Mouse (Mus musculus): ENCODE measurements at regions not wholly inside any gene's neighbourhood (a gene's known extent, or its start where the extent isn't known, plus 50 kb on each side); places are given as distances from the start of the nearest gene placed in this dataset.

DNA sequence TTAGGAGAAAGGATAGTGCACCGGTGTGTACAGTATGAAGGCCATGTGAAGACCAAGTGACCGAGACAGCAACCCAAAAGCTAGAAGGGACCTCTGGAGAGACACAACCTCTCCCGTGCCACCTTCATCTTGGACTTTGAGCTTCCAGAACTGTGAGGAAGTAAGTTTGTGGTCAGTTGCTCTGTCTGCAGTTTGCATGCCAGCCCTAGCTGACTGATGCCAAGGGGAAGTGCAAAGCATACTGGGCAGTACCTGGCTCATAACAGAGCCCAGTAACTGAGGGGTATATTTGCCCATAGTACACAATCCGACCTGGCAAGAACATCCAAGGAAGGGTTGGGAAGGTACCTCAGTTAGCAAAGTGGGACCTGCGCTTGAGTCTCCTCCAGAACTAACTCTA is 249.3 kb upstream of the Stt3b start:
- Histone ChIP-seq H3K27ac (ENCODE audit: low read depth, low read length) (no peak overlapping the region), H3K9me3 (ENCODE audit: control insufficient read depth, low read length) (no peaks in the 10 kb centered on the region), H3K4me3 (ENCODE audit: low read depth, low read length) (no peak overlapping the region), H3K9ac (ENCODE audit: low read depth, low read length) (no peak overlapping the region), H3K36me3 (ENCODE audit: control insufficient read depth, insufficient read depth, low read length) (no peaks in the 10 kb centered on the region), H3K27me3 (replicated peaks; ENCODE audit: control insufficient read depth, insufficient read depth, low read length) (no peaks in the 10 kb centered on the region), H3K4me1 (replicated peaks; ENCODE audit: control insufficient read depth, insufficient read depth, low read length) (no peaks in the 10 kb centered on the region), H3K4me2 (no peak overlapping the region)
- 83% methylated on average over 5 of the region's 5 CpGs for whole genome bisulfite sequencing
- ATAC-seq (replicated peaks; ENCODE audit: low FRiP score) (no peak), DNase-seq (ENCODE audit: low spot score) (no peak)

DNA sequence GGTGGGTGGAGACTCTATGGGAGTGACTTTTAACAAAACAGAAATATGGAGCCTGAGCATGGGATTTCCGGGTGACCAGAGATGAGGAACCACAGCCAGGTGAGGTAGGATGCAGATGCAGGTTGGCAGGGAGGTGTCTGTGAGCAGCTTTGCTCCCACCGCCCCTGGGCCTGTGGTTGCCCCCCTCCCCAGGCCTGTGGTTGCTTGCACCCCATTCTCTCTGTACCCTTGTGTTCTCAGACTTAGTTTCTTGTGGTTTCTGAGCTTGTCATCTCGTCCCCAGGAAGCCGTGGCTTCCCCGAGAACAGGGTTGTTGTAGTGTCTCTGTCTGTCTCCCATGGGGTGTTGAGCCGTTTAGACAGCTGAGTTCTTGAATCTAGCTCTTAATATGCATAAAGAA is 251.0 kb upstream of the Stt3b start:
- WGBS = 55% methylated on average over 6 of the region's 6 CpGs
- Histone ChIP-seq H3K27me3 (replicated peaks; ENCODE audit: control insufficient read depth, insufficient read depth, low read length) (no peaks in the 10 kb centered on the region), H3K36me3 (ENCODE audit: control insufficient read depth, insufficient read depth, low read length) (no peaks in the 10 kb centered on the region), H3K9me3 (ENCODE audit: control insufficient read depth, low read length) (no peaks in the 10 kb centered on the region), H3K4me1 (replicated peaks; ENCODE audit: control insufficient read depth, insufficient read depth, low read length) (no peaks in the 10 kb centered on the region), H3K27ac (ENCODE audit: low read depth, low read length) (no peak overlapping the region), H3K4me2 (no peak overlapping the region), H3K9ac (ENCODE audit: low read depth, low read length) (no peak overlapping the region), H3K4me3 (ENCODE audit: low read depth, low read length) (no peak overlapping the region)
- DNase-seq (ENCODE audit: low spot score) (no peak), ATAC-seq (replicated peaks; ENCODE audit: low FRiP score) (no peak)

DNA sequence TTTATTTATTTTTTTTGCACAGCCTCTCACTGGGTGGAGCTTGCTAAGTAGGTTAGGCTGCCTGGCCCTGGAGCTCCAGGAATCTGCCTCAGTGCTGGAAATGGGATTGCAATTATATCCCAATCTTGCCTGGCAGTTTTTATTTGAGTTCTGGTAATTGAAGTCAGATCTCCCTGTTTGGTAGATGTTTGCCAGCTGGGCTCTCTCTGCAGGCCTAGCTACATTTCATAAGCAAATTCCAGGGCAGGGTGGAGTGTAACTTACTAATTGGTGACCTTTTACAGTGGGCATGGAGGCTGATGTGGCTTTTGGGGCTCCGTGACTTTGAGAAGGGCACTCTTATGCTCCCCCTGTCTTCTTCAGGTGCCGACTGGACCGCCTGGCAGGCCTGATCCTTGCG is 252.6 kb upstream of the Stt3b start:
- H3K4me1 ChIP-seq (replicated peaks; ENCODE audit: control insufficient read depth, insufficient read depth, low read length) = no peaks in the 10 kb centered on the region
- ATAC-seq (replicated peaks; ENCODE audit: low FRiP score) (no peak), DNase-seq (ENCODE audit: low spot score) (no peak)
- no peak overlapping the region for H3K9ac ChIP-seq (ENCODE audit: low read depth, low read length)
- no peaks in the 10 kb centered on the region for H3K36me3 ChIP-seq (ENCODE audit: control insufficient read depth, insufficient read depth, low read length)
- H3K4me2 ChIP-seq = no peak overlapping the region
- no peak overlapping the region for H3K27ac ChIP-seq (ENCODE audit: low read depth, low read length)
- 72% methylated on average over 4 of the region's 4 CpGs for WGBS
- no peaks in the 10 kb centered on the region for H3K9me3 ChIP-seq (ENCODE audit: control insufficient read depth, low read length)
- H3K27me3 ChIP-seq (replicated peaks; ENCODE audit: control insufficient read depth, insufficient read depth, low read length) = no peaks in the 10 kb centered on the region
- no peak overlapping the region for H3K4me3 ChIP-seq (ENCODE audit: low read depth, low read length)

DNA sequence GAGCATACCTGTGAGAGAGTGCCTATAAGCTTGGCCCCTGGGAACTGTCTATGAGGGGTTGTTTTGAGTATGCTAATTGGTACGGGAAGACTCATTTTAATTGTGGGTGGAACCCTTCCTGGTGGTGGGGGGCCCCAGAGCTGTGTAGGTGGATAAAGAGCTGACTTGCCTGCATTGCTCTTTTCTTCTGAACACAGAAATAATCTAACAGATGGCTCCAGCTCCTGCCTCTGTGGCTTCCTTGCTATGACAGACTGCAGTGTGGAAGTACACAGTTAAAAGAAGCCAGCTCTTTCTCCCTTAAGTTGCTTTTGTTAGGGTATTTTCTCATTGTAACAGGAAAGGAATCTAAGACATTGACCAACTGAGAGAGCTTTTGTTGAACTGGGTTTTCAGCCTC is 254.1 kb upstream of the Stt3b start:
- no peak overlapping the region for H3K9ac ChIP-seq (ENCODE audit: low read depth, low read length)
- no peaks in the 10 kb centered on the region for H3K36me3 ChIP-seq (ENCODE audit: control insufficient read depth, insufficient read depth, low read length)
- H3K9me3 ChIP-seq (ENCODE audit: control insufficient read depth, low read length) = no peaks in the 10 kb centered on the region
- H3K27ac ChIP-seq (ENCODE audit: low read depth, low read length) = no peak overlapping the region
- no peak overlapping the region for H3K4me3 ChIP-seq (ENCODE audit: low read depth, low read length)
- no peaks in the 10 kb centered on the region for H3K27me3 ChIP-seq (replicated peaks; ENCODE audit: control insufficient read depth, insufficient read depth, low read length)
- no peaks in the 10 kb centered on the region for H3K4me1 ChIP-seq (replicated peaks; ENCODE audit: control insufficient read depth, insufficient read depth, low read length)
- no peak for ATAC-seq (replicated peaks; ENCODE audit: low FRiP score)
- 79% methylated on average over 1 of the region's 1 CpGs for WGBS
- no peak overlapping the region for H3K4me2 ChIP-seq
- no peak for DNase-seq (ENCODE audit: low spot score)

DNA sequence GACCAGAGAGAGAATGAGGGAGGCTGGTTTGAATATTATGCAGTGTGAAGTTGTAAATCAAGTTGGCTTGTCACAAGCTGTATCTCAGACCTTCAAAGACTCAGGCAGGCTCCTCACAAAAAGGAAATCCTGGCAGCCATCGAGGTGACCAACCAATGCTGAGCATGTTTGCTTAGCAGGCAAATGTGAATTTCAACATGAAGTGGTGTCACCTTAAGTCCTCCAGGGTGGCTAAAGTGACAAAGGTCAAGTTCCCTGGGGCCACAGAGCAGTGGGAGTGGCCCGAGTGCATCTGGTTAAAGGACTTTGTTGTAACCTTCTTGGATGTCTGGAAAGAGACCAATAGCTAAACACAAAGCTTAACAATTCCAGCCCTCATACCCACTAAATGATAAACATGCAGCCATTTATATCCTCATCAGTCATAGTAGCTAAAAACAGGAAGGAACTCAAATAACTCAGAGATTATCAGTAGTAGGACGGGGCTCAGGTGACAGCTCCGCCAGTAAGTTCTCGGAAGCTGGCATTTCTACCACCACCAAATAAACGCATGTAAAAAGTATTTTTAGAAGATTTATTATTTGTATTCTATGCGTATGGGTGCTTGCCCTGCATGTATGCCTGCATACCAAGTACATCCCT is 258.6 kb upstream of the Stt3b start:
- Histone ChIP-seq H3K9ac (ENCODE audit: low read depth, low read length) (no peak overlapping the region), H3K27ac (ENCODE audit: low read depth, low read length) (no peak overlapping the region), H3K4me3 (ENCODE audit: low read depth, low read length) (no peak overlapping the region), H3K4me1 (replicated peaks; ENCODE audit: control insufficient read depth, insufficient read depth, low read length) (no peaks in the 10 kb centered on the region), H3K9me3 (ENCODE audit: control insufficient read depth, low read length) (no peaks in the 10 kb centered on the region), H3K4me2 (no peak overlapping the region), H3K27me3 (replicated peaks; ENCODE audit: control insufficient read depth, insufficient read depth, low read length) (no peaks in the 10 kb centered on the region), H3K36me3 (ENCODE audit: control insufficient read depth, insufficient read depth, low read length) (no peaks in the 10 kb centered on the region)
- DNase-seq (ENCODE audit: low spot score) = no peak
- WGBS = 52% methylated on average over 7 of the region's 7 CpGs
- ATAC-seq (replicated peaks; ENCODE audit: low FRiP score) = no peak

DNA sequence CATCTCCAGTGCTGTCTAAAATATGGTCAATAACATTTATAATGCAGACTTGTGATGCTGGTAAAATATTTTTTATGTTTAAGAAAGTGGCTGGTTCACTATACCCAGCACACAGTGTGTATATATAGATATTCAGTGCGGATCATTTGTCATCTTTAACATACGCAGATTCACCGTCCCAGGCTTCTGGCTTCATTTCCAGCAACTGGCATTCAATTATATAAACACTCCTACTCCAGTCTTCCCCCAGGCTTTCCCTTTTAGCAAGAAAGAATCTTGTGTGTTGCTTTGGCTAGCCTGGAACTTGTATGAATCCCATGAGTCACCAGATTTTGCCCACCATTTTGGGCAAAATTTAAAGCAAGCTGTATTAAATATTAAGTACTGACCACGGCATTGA is 260.8 kb upstream of the Stt3b start:
- Histone ChIP-seq H3K4me2 (no peak overlapping the region), H3K9ac (ENCODE audit: low read depth, low read length) (no peak overlapping the region), H3K36me3 (ENCODE audit: control insufficient read depth, insufficient read depth, low read length) (no peaks in the 10 kb centered on the region), H3K9me3 (ENCODE audit: control insufficient read depth, low read length) (no peaks in the 10 kb centered on the region), H3K4me3 (ENCODE audit: low read depth, low read length) (no peak overlapping the region), H3K27ac (ENCODE audit: low read depth, low read length) (no peak overlapping the region), H3K4me1 (replicated peaks; ENCODE audit: control insufficient read depth, insufficient read depth, low read length) (no peaks in the 10 kb centered on the region), H3K27me3 (replicated peaks; ENCODE audit: control insufficient read depth, insufficient read depth, low read length) (no peaks in the 10 kb centered on the region)
- ATAC-seq (replicated peaks; ENCODE audit: low FRiP score) (no peak), DNase-seq (ENCODE audit: low spot score) (no peak)
- 76% methylated on average over 4 of the region's 4 CpGs for WGBS

DNA sequence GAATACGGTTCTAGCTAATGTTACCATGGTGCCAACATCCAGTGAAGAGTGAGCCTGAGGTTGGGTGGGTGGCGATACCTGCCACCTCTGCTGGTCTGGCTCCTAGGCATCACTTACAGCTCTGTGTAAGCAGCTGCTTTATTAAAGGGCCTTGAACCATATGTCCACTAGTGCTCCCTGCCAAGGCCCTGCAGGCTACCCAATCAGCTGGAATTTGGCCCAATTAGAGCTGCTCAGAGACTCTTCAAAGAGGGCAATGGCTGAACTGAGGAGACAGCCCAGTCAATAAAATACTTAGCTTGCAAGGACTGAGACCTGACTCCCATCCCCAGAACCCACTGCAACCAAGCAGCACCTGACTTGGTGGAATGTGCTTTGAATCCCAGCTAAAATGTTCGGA is 270.9 kb upstream of the Stt3b start:
- ATAC-seq (replicated peaks; ENCODE audit: low FRiP score) (no peak), DNase-seq (ENCODE audit: low spot score) (no peak)

DNA sequence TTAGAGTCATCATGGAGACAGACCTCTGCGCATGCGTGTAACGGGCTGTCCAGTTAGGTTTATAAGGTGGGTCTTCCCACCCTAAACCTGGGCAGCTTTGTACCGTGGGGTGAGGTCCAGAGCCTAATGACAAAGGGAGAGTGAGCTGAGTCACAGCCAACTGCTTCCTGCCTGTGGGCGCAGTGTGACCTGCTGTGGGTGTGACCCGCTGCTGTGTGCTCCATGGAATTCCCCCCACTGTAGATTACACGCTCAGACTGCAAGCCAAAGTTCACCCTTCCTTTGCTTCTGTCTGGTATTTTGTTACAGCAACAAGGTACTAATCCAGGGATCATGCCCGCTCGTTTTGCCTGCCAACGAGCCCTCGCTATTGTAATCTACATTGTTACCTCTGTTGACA is 273.3 kb upstream of the Stt3b start:
- 84% methylated on average over 11 of the region's 11 CpGs for WGBS
- Histone ChIP-seq H3K4me2 (no peak overlapping the region), H3K36me3 (ENCODE audit: control insufficient read depth, insufficient read depth, low read length) (no peaks in the 10 kb centered on the region), H3K27ac (ENCODE audit: low read depth, low read length) (no peak overlapping the region), H3K4me1 (replicated peaks; ENCODE audit: control insufficient read depth, insufficient read depth, low read length) (no peaks in the 10 kb centered on the region), H3K27me3 (replicated peaks; ENCODE audit: control insufficient read depth, insufficient read depth, low read length) (no peaks in the 10 kb centered on the region), H3K9me3 (ENCODE audit: control insufficient read depth, low read length) (no peaks in the 10 kb centered on the region), H3K4me3 (ENCODE audit: low read depth, low read length) (no peak overlapping the region), H3K9ac (ENCODE audit: low read depth, low read length) (no peak overlapping the region)
- DNase-seq (ENCODE audit: low spot score) = no peak
- ATAC-seq (replicated peaks; ENCODE audit: low FRiP score) = no peak

More for the DNA sequence above, 270.9 kb upstream of the Stt3b start:
- Histone ChIP-seq H3K4me3 (ENCODE audit: low read depth, low read length) (no peak overlapping the region), H3K36me3 (ENCODE audit: control insufficient read depth, insufficient read depth, low read length) (no peaks in the 10 kb centered on the region), H3K4me2 (no peak overlapping the region), H3K4me1 (replicated peaks; ENCODE audit: control insufficient read depth, insufficient read depth, low read length) (no peaks in the 10 kb centered on the region), H3K9ac (ENCODE audit: low read depth, low read length) (no peak overlapping the region), H3K27me3 (replicated peaks; ENCODE audit: control insufficient read depth, insufficient read depth, low read length) (no peaks in the 10 kb centered on the region), H3K9me3 (ENCODE audit: control insufficient read depth, low read length) (no peaks in the 10 kb centered on the region), H3K27ac (ENCODE audit: low read depth, low read length) (no peak overlapping the region)
- 76% methylated on average over 3 of the region's 3 CpGs for WGBS

DNA sequence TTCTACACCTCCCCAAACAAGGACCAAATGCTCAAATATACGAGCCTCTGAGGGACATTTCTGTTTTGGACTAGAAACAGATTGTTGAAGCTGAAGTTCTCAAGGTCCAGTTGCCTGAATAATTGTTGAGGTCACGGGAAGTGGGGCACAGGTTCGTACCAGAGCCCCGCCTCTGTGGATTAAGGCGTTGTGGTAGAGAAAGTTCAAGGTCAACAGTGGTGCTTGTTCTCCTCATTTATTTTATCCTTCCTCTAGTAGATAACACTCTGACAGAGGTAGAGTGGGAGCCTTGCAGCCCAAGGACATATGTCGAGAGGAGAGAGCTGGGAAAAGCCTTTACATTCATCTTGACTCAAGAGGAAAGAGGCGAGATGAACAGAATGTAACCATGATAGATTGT is 274.7 kb upstream of the Stt3b start:
- H3K4me3 ChIP-seq (ENCODE audit: low read depth, low read length) = no peak overlapping the region
- H3K9me3 ChIP-seq (ENCODE audit: control insufficient read depth, low read length) = no peaks in the 10 kb centered on the region
- H3K4me2 ChIP-seq = no peak overlapping the region
- no peaks in the 10 kb centered on the region for H3K4me1 ChIP-seq (replicated peaks; ENCODE audit: control insufficient read depth, insufficient read depth, low read length)
- ATAC-seq (replicated peaks; ENCODE audit: low FRiP score) (no peak), DNase-seq (ENCODE audit: low spot score) (no peak)
- no peak overlapping the region for H3K9ac ChIP-seq (ENCODE audit: low read depth, low read length)
- WGBS = 60% methylated on average over 7 of the region's 7 CpGs
- no peaks in the 10 kb centered on the region for H3K36me3 ChIP-seq (ENCODE audit: control insufficient read depth, insufficient read depth, low read length)
- H3K27me3 ChIP-seq (replicated peaks; ENCODE audit: control insufficient read depth, insufficient read depth, low read length) = no peaks in the 10 kb centered on the region
- H3K27ac ChIP-seq (ENCODE audit: low read depth, low read length) = no peak overlapping the region

All from liver, embryonic 11.5 days (tissue).